Mouse (Mus musculus): ENCODE data around the gene Plxna4.

The Plxna4 gene

DNA sequence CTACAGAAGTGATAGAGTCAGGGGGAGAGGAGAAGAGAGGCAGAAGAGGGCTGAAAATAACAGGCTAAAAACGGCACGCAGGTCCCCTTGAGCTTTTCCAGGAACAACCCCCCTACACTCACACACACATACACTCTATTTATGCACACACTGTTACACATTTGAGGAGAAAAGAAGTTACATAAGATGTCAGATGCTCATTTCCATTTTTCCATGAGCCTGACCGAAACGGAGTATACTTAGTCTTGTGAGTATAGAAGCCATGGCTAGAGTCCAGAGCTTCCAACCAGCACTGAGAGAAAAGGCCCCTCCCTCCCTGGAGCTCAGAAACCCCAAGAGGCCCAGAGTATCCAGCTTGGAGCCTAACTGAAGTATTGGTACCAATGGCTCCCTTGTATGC lies 112.0 kb downstream of the Plxna4 start:
- DNase-seq (ENCODE audit: low read depth, low spot score) = no peak

DNA sequence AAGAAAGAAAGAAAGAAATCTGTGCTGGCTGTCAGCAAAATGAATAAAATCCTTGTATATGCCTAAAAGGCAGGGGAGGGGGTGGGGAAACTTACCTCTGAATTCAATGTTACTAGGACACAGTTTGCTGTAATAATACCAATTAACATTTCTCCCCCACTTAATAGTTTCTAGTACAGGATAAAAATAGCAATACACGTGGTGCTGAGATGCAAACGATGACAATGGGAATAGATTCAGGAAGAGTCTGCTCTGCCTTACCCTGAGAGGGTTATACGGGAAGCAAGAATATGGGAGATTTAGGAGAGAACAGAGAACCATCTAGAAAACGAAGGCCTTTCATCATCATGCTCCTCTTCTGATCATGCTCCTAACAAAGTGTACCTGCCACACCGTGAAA lies 115.9 kb downstream of the Plxna4 start:
- DNase-seq (ENCODE audit: low read depth, low spot score) = no peak

GRCm38 (mm10) chr6:32471639-32472038 lies 116.4 kb downstream of the Plxna4 start:
- DNase-seq (ENCODE audit: low read depth, low spot score) = no peak

- no peak for DNase-seq (ENCODE audit: low read depth, low spot score)
Measured at GRCm38 (mm10) chr6:32469196-32469595, 118.8 kb downstream of the Plxna4 start.

- no peak for DNase-seq (ENCODE audit: low read depth, low spot score)
Measured at GRCm38 (mm10) chr6:32465129-32465528, 122.9 kb downstream of the Plxna4 start.

- DNase-seq (ENCODE audit: low read depth, low spot score) = no peak
Measured at GRCm38 (mm10) chr6:32464637-32465036, 123.4 kb downstream of the Plxna4 start.

DNA sequence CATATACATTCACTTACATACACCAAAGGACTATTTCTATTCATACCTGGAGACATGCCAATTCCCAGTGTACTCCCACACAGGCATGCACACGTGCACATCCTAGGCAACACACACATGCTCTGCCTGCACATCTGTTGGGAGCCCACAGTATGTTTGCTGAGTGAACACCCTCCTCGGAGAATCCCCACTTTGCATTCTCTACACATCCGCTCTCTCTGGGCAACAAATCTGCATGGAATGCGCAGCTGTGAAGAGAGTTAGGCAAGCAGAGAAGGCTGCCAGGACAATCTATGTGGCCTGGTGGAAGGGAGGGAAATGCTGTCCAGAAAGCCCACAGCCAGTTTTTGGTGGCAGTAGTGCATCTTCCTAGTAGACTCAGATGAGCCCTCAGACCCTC lies 123.9 kb downstream of the Plxna4 start:
- DNase-seq (ENCODE audit: low read depth, low spot score) = peak; percentile 13

- DNase-seq (ENCODE audit: low read depth, low spot score) = no peak
Measured at GRCm38 (mm10) chr6:32460400-32460799, 127.6 kb downstream of the Plxna4 start.

DNA sequence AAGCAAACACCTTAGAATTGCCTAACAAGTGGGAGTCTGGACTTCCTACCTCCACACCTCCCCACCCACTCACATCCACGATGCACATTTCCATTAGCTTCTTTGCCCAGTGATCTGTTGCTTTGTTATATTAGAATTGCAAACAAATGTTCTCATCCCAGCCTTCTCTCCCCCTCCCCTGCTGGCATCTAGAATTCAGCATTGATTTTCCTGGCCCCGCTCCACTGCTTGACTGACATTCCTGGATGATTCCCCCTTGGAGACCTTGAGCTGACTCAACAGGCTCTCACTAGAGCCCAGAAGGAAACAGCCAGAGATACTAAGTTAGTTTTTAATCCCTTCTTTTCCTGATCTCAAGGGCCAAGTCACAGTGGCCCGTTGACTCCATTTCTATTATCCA lies 131.4 kb downstream of the Plxna4 start:
- DNase-seq (ENCODE audit: low read depth, low spot score) = no peak

GRCm38 (mm10) chr6:32451851-32452250 lies 136.1 kb downstream of the Plxna4 start:
- DNase-seq (ENCODE audit: low read depth, low spot score) = no peak

GRCm38 (mm10) chr6:32449237-32449963 lies 138.6 kb downstream of the Plxna4 start:
- DNase-seq (ENCODE audit: low read depth, low spot score) = no peak

GRCm38 (mm10) chr6:32448787-32449186 lies 139.2 kb downstream of the Plxna4 start:
- DNase-seq (ENCODE audit: low read depth, low spot score) = no peak

GRCm38 (mm10) chr6:32446276-32446675 lies 141.7 kb downstream of the Plxna4 start:
- no peak for DNase-seq (ENCODE audit: low read depth, low spot score)

DNA sequence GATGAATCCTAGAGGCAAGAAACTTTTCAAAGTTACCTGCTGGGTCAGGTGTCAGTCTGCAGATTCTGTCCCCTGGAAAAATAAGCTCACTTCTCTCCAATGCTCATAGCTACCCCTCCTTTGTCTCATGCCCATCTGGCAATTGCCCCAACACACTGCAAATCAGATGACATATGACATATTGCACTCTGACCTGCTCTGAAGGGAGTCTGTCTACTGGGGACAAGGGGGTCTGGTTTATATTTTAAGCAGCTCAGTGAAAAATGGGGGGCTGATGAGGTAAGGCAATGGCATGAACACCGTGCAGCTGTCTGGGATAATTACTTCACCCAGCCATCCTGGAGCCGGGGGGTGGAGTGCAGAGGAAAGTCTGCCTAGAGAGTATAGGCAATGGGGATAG lies 142.7 kb downstream of the Plxna4 start:
- no peak for DNase-seq (ENCODE audit: low read depth, low spot score)

GRCm38 (mm10) chr6:32444393-32444792 lies 143.6 kb downstream of the Plxna4 start:
- DNase-seq (ENCODE audit: low read depth, low spot score) = peak; percentile 4

- DNase-seq (ENCODE audit: low read depth, low spot score) = no peak
Measured at GRCm38 (mm10) chr6:32443679-32444078, 144.3 kb downstream of the Plxna4 start.

GRCm38 (mm10) chr6:32439434-32439833 lies 148.6 kb downstream of the Plxna4 start:
- DNase-seq (ENCODE audit: low read depth, low spot score) = no peak

- DNase-seq (ENCODE audit: low read depth, low spot score) = no peak
Measured at GRCm38 (mm10) chr6:32437219-32437618, 150.8 kb downstream of the Plxna4 start.

DNA sequence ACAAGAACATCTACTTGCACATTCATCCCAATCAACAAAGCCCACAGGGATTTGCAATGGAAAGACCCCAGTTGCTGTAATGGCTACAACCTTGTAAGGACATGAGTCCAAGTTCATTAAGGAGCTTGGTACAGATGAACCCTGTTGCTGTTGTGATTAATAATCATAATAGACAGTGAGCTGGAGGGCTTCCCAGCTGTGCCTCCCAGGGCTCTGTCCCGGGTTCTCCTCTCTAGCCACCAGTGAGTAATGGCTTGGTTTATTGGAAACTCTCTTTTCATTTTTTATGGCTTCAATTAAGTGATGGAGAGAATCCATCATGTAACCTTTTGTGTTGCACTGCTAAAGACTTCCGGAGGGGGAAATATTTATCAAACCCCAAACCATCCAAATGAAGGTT lies 164.9 kb downstream of the Plxna4 start:
- DNase-seq (ENCODE audit: low read depth, low spot score) = no peak

DNA sequence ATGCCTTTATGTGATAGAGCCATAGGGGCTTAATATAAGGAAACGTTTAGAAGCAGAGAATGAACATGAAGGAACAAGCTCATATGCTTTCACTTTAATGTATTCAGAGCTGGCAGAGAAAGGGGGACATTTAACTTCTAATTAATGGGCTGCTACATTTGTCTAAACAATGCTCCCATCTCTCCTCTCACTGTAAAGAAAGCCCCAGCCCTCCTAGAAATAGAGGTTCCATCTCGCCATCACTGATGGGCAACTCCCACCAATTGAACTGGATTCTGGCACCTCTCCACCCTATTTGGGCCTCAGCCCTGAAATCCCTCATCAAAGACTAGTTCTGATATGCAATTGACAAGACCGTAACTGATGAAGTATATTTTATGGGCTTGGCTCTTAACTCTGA lies 167.4 kb downstream of the Plxna4 start:
- DNase-seq (ENCODE audit: low read depth, low spot score) = no peak

- no peak for DNase-seq (ENCODE audit: low read depth, low spot score)
Measured at GRCm38 (mm10) chr6:32417351-32417750, 170.6 kb downstream of the Plxna4 start.

DNA sequence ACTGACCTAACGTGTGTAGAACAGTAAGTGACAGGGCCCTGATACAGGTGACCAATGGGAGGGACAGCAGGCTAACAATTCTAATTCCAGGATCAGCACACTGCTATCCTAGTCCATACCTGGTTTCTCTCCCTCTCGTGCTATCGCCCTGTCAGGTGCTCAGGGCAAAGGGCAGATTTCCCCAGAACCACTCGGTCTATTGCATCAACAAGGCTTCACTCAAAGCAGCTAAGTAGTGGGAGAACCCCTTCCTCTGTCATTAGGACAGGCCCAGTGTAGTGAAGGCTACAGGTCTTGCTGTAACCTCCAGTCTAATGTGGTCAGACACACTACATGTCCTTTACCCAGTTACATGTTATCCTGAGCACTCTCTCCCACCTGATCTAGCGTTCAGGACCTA lies 176.7 kb downstream of the Plxna4 start:
- no peak for DNase-seq (ENCODE audit: low read depth, low spot score)

DNA sequence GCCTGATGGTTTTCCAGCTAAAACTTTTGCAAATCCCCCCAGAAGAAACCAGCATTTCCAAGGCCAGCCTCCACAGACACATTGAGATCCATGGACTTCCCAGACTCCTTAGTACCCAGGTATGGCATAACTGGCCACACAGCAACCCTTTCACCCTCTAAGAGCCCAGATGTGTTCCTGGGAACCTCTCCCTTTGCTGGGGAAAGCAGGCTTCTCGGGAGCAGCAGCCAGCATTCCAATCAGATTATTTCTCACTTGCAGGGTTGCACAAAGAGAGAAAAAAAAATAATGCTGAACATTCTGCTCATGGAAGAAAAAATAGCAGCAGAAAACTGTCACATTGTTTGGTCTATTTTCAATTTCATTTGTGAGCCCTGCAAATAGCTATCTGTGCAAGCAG lies 178.4 kb downstream of the Plxna4 start:
- DNase-seq (ENCODE audit: low read depth, low spot score) = no peak
